Mouse (Mus musculus): Measurements from ENCODE around the gene Wdfy3.

- no peak for TF ChIP-seq CTCF (IDR thresholded peaks at IDR 0.05; ENCODE audit: extremely low read depth, insufficient read depth, low read length)
- no peak for TF ChIP-seq POLR2A (IDR thresholded peaks at IDR 0.05; ENCODE audit: extremely low read depth, insufficient read depth, low read length)
These were observed 137.7 kb downstream of the Wdfy3 start for GRCm38 (mm10) chr5:101931997-101932396.
